In genomic region chr19:54952546-54952945, GRCm38 (mm10) we compare ENCODE assay signal across 19 mouse cellular contexts.
DNase-seq lines count a peak whose midpoint lies in the region; TF ChIP-seq lines count a peak whose summit lies in the region.
"Had no signal": no experiment of that assay in that cellular context is flagged by ENCODE, and none has a peak within 500 bp of the region (broad histone marks: within the 10 kb centered on the region; RNA-seq: fewer than 3 reads in every experiment).

No protein-coding gene starts in this region.

- H3K9ac ChIP-seq in CH12.LX (ENCODE audit: insufficient read depth, low read depth) = no peak overlapping the region
- H3K9ac ChIP-seq: embryonic facial prominence, embryonic 12.5 days; forebrain, embryonic 13.5 days; forebrain, embryonic 15.5 days; forebrain, postnatal 0 days had no signal

- dilution Hi-C loops in CH12.LX (cut with MboI; ENCODE audit: extremely low pct_ligation_motif_present, extremely low pct_unique_long_range_greater_than_20kb, low sequenced_read_pairs) = no loop called here

- in situ Hi-C loops in CH12.LX (cut with MboI; ENCODE audit: low pct_ligation_motif_present, low pct_unique_long_range_greater_than_20kb, low sequenced_read_pairs) = no loop called here

- peak; percentile 74 for TF ChIP-seq EP300 in CH12.LX (IDR thresholded peaks at IDR 0.05; ENCODE audit: low read length)

- no peaks in the 10 kb centered on the region for H3K36me3 ChIP-seq in CH12.LX (replicated peaks in 1 of 2; ENCODE audit: control insufficient read depth in 1 of 2, insufficient read depth in 1 of 2, low read length in 1 of 2)
- H3K36me3 ChIP-seq: embryonic facial prominence, embryonic 10.5 days; embryonic facial prominence, embryonic 12.5 days; forebrain, embryonic 15.5 days had no signal

- H3K79me2 ChIP-seq in CH12.LX (replicated peaks; ENCODE audit: control insufficient read depth, extremely low read depth, insufficient read depth, poor library complexity, severe bottlenecking) = no peaks in the 10 kb centered on the region

- H3K27ac ChIP-seq in CH12.LX (ENCODE audit: insufficient read depth, low read depth) = no peak overlapping the region
- H3K27ac ChIP-seq: embryonic facial prominence, embryonic 10.5 days; embryonic facial prominence, embryonic 12.5 days; forebrain, embryonic 13.5 days; forebrain, embryonic 15.5 days; gastrocnemius, adult 2 months had no signal

- TF ChIP-seq POLR2A in CH12.LX (IDR thresholded peaks at IDR 0.05; ENCODE audit: low read depth, low read length) = no peak

- TF ChIP-seq CTCF in CH12.LX (conservative IDR thresholded peaks at IDR 0.05 in 1 of 2, IDR thresholded peaks at IDR 0.05 in 1 of 2; ENCODE audit: low read depth in 2 of 2, low read length in 2 of 2) = no peak

- DNase-seq in adrenal gland, adult (ENCODE audit: inconsistent age in 2 of 2, low spot score in 1 of 2) = peak; percentile 22 to 52
- DNase-seq in adrenal gland, postnatal 4 days (ENCODE audit: low spot score in 2 of 2) = no peak
- DNase-seq in adrenal gland, adult 8-10 months = peak; percentile 2
- no peak for DNase-seq in adrenal gland, postnatal 25 days
- DNase-seq in 3T3-L1 (ENCODE audit: low read depth, low spot score) (peak; percentile 42), CH12.LX (ENCODE audit: extremely low read depth) (peak; percentile 49)
- DNase-seq in frontal cortex, postnatal 36 days (ENCODE audit: low spot score in 2 of 2) = no peak
- DNase-seq: B cell, adult 2 months; cerebellum, adult 11-12 months; cerebellum, adult 2 months; cerebellum, adult 9-10 months; cerebellum, postnatal 10 days; cerebellum, postnatal 25 days; forebrain, postnatal 0 days; gastrocnemius, adult 2 months had no signal

- H3K4me2 ChIP-seq in CH12.LX (ENCODE audit: insufficient read depth, low read depth, poor library complexity, severe bottlenecking) = no peak overlapping the region
- H3K4me2 ChIP-seq: embryonic facial prominence, embryonic 12.5 days; forebrain, embryonic 13.5 days; forebrain, embryonic 15.5 days had no signal

- no peaks in the 10 kb centered on the region for H3K27me3 ChIP-seq in CH12.LX (replicated peaks)
- H3K27me3 ChIP-seq: embryonic facial prominence, embryonic 12.5 days; forebrain, embryonic 13.5 days; forebrain, embryonic 15.5 days had no signal

- H3K4me1 ChIP-seq in CH12.LX (ENCODE audit: control insufficient read depth in 1 of 2, insufficient read depth in 2 of 2) = peaks cover 0 to 34% of the 10 kb centered on the region in 2 experiments; a peak in 2 of 4 replicates
- H3K4me1 ChIP-seq: embryonic facial prominence, embryonic 10.5 days; embryonic facial prominence, embryonic 12.5 days had no signal

- H3K4me3 ChIP-seq in CH12.LX (replicated peaks in 1 of 3; ENCODE audit: low read depth in 2 of 3, low read length in 2 of 3, poor library complexity in 1 of 3) = no peak overlapping the region
- H3K4me3 ChIP-seq: embryonic facial prominence, embryonic 10.5 days; embryonic facial prominence, embryonic 12.5 days; forebrain, embryonic 13.5 days; forebrain, embryonic 15.5 days; gastrocnemius, adult 2 months had no signal

- no peak for TF ChIP-seq RAD21 in CH12.LX (IDR thresholded peaks at IDR 0.05; ENCODE audit: low read depth, low read length)

- peaks cover 3% of the 10 kb centered on the region for H3K9me3 ChIP-seq in CH12.LX (replicated peaks; ENCODE audit: low read length)
- H3K9me3 ChIP-seq: embryonic facial prominence, embryonic 10.5 days; embryonic facial prominence, embryonic 12.5 days; forebrain, embryonic 13.5 days; forebrain, embryonic 15.5 days had no signal

TF ChIP-seq in CH12.LX, 34 proteins besides CTCF, POLR2A, EP300 and RAD21:
- TF ChIP-seq MYC (IDR thresholded peaks at IDR 0.05; ENCODE audit: low read depth, low read length) (no peak), GABPA (IDR thresholded peaks at IDR 0.05; ENCODE audit: insufficient replicate concordance, low read depth, low read length) (no peak), TCF12 (IDR thresholded peaks at IDR 0.05; ENCODE audit: low read depth, low read length) (no peak), ETS1 (conservative IDR thresholded peaks at IDR 0.05; ENCODE audit: low read depth, low read length) (peak; percentile 55; the same call in 1 of the 2 replicates), POLR2AphosphoS2 (IDR thresholded peaks at IDR 0.05; ENCODE audit: low read depth, low read length) (no peak), ZMIZ1 (IDR thresholded peaks at IDR 0.05; ENCODE audit: low read depth, low read length) (no peak), SMC3 (IDR thresholded peaks at IDR 0.05; ENCODE audit: low read depth, low read length) (no peak), UBTF (IDR thresholded peaks at IDR 0.05; ENCODE audit: low read depth, low read length) (no peak), MAZ (IDR thresholded peaks at IDR 0.05; ENCODE audit: low read depth, low read length) (no peak), IRF4 (IDR thresholded peaks at IDR 0.05; ENCODE audit: low read depth, low read length) (peak; percentile 89), TBP (conservative IDR thresholded peaks at IDR 0.05; ENCODE audit: low read depth, low read length) (no peak), RCOR1 (conservative IDR thresholded peaks at IDR 0.05; ENCODE audit: low read depth, low read length) (no peak), KAT2A (IDR thresholded peaks at IDR 0.05; ENCODE audit: insufficient replicate concordance, low read length) (no peak), PAX5 (IDR thresholded peaks at IDR 0.05; ENCODE audit: low read length) (no peak), MAFK (IDR thresholded peaks at IDR 0.05; ENCODE audit: insufficient replicate concordance, low read length) (no peak), USF2 (conservative IDR thresholded peaks at IDR 0.05; ENCODE audit: low read depth, low read length) (no peak), BHLHE40 (IDR thresholded peaks at IDR 0.05; ENCODE audit: low read depth, low read length) (no peak), JUND (conservative IDR thresholded peaks at IDR 0.05; ENCODE audit: low read depth, low read length) (peak; percentile 89), SIN3A (IDR thresholded peaks at IDR 0.05; ENCODE audit: low read length) (no peak), NELFE (IDR thresholded peaks at IDR 0.05; ENCODE audit: low read depth, low read length) (no peak), NRF1 (IDR thresholded peaks at IDR 0.05; ENCODE audit: low read depth, low read length) (no peak), ZNF384 (IDR thresholded peaks at IDR 0.05; ENCODE audit: low read depth, low read length) (peak; percentile 89), ELF1 (IDR thresholded peaks at IDR 0.05; ENCODE audit: low read depth, low read length) (no peak), JUN (IDR thresholded peaks at IDR 0.05; ENCODE audit: insufficient read depth, low read depth, low read length) (peak; percentile 85), HCFC1 (IDR thresholded peaks at IDR 0.05; ENCODE audit: low read depth, low read length) (no peak), MEF2A (IDR thresholded peaks at IDR 0.05; ENCODE audit: borderline replicate concordance, low read depth, low read length) (no peak)
TF ChIP-seq in CH12.LX: peak in this region for 5.

Comparison
In these comparisons a context has a peak if more than half of its experiments do, and no peak if none do; other contexts are left out.
1. DNase-seq: peak in adrenal gland, adult (2 of 2), adrenal gland, adult 8-10 months (single experiment), 3T3-L1 (single experiment) and CH12.LX (single experiment); none in adrenal gland, postnatal 4 days (0 of 2), adrenal gland, postnatal 25 days (single experiment) and frontal cortex, postnatal 36 days (0 of 2).